Mouse (Mus musculus) liver, postnatal 0 days (tissue): ENCODE measurements around the gene Slc4a11.

Experiments
- CTCF ChIP-seq: sonication (generic); IDR thresholded peaks from 2 replicates; pipeline ENCODE4 v1.5.1; 2016; ENCODE audit warnings: antibody characterized with exemption, low read depth
- EP300 ChIP-seq: IDR thresholded peaks from 2 replicates; pipeline ENCODE4 v1.6.1; 2016; ENCODE audit warnings: antibody characterized with exemption, low read depth, mild to moderate bottlenecking

GRCm38 (mm10) chr2:130663342-130663741 lies 34.0 kb downstream of the Slc4a11 start:
- TF ChIP-seq CTCF (no peak), EP300 (no peak)
